Mouse (Mus musculus) embryonic facial prominence, embryonic 11.5 days (tissue): ENCODE results near the gene Rasa2. TPM values are rescaled to one million over a fixed set of nuclear protein-coding genes. Genes with fewer than 3 reads are reported as not detected.

Source experiments
- ATAC-seq: fragments of 200-750 bp; cut with Nextera tagmentation; replicated peaks from 2 replicates; pipeline ENCODE4 v1.8.0; 2017; ENCODE audit warnings: low read depth; ENCODE audit not compliant: insufficient number of reproducible peaks, low FRiP score, low TSS enrichment
- DNase-seq: peaks from one replicate; pipeline ENCODE4 v3.0.0-alpha.2; 2015; ENCODE audit warnings: low spot score
- H3K27ac ChIP-seq: fragments of 300-500 bp; sonication (generic); replicated peaks from 2 replicates; pipeline ENCODE4 v1.5.1; 2014; ENCODE audit warnings: mild to moderate bottlenecking, low read depth, low read length, control low read depth
- H3K27me3 ChIP-seq: fragments of 300-500 bp; sonication (generic); 2 replicates; pipeline ENCODE4 v1.6.1; 2014; ENCODE audit warnings: mild to moderate bottlenecking, low read length, moderate library complexity, mixed read lengths; ENCODE audit not compliant: control insufficient read depth, insufficient read depth
- H3K36me3 ChIP-seq: fragments of 300-500 bp; sonication (generic); replicated peaks from 2 replicates; pipeline ENCODE4 v1.6.1; 2014; ENCODE audit warnings: low read depth, mild to moderate bottlenecking, low read length, moderate library complexity, mixed read lengths; ENCODE audit not compliant: control insufficient read depth, insufficient read depth
- H3K4me1 ChIP-seq: fragments of 300-500 bp; sonication (generic); 2 replicates; pipeline ENCODE4 v1.6.1; 2014; ENCODE audit warnings: low read length, mixed read lengths; ENCODE audit not compliant: control insufficient read depth, insufficient read depth
- H3K4me2 ChIP-seq: fragments of 300-500 bp; sonication (generic); 2 replicates; pipeline ENCODE4 v1.6.1; 2014; ENCODE audit warnings: low read depth, mild to moderate bottlenecking, control low read depth, low read length, moderate library complexity
- H3K4me3 ChIP-seq: fragments of 300-500 bp; sonication (generic); 2 replicates; pipeline ENCODE4 v1.5.1; 2014; ENCODE audit warnings: low read depth, low read length, control low read depth
- H3K9ac ChIP-seq: fragments of 300-500 bp; sonication (generic); replicated peaks from 2 replicates; pipeline ENCODE4 v1.6.1; 2014; ENCODE audit warnings: mild to moderate bottlenecking, control low read depth, low read length
- H3K9me3 ChIP-seq: fragments of 300-500 bp; sonication (generic); replicated peaks from 2 replicates; pipeline ENCODE4 v1.6.1; 2016; ENCODE audit warnings: mild to moderate bottlenecking, low read length, inconsistent platforms, mixed read lengths; ENCODE audit not compliant: control insufficient read depth
- WGBS: fragments of 180-500 bp; shearing (Covaris S2); extraction: QIAGEN DNeasy Blood & Tissue Kit; methylation state at CpG from one replicate; pipeline ENCODE4 v1.1.7; 2014; 5-methylcytosine and 5-hydroxymethylcytosine counted together
- polyA plus RNA-seq: library from polyadenylated mRNA; unstranded; fragments of >200 nt; fragmentation: Nextera tagmentation; extraction: Ambion mirVana; gene quantifications from 2 replicates; pipeline ENCODE4 v1.2.1, GENCODE M21; 2014

Rasa2 gene
- polyA plus RNA-seq, 1 experiment from 2014 or later = 18.3 TPM

DNA sequence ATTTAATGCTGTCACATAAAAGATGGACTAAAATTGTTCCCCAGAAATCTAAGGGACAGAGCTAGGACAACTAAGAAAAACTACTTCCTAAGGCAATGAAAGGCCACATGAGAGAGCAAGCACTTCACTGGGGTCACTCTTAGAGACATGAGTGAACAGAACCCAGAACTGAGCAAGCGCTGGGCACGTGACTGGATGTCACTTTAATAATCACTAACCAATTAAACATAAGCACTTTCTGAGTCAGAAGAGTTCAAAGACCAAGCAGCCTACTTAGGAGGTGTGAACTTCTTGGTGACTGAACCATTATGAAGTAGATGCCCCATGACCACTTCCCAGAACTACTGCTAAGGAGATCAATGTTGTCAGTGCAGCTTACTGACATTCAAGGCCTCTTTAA is 20.6 kb downstream of the Rasa2 start:
- no peaks in the 10 kb centered on the region; the same call in 1 of the 2 replicates for H3K9me3 ChIP-seq
- ATAC-seq (no peak), DNase-seq (no peak)
- no peak overlapping the region for H3K4me2 ChIP-seq
- 90% methylated on average over 2 of the region's 2 CpGs for WGBS
- H3K27ac ChIP-seq = no peak overlapping the region
- H3K9ac ChIP-seq = no peak overlapping the region
- no peak overlapping the region for H3K4me3 ChIP-seq
- no peaks in the 10 kb centered on the region for H3K27me3 ChIP-seq
- no peaks in the 10 kb centered on the region for H3K4me1 ChIP-seq
- peaks cover 10% of the 10 kb centered on the region for H3K36me3 ChIP-seq

DNA sequence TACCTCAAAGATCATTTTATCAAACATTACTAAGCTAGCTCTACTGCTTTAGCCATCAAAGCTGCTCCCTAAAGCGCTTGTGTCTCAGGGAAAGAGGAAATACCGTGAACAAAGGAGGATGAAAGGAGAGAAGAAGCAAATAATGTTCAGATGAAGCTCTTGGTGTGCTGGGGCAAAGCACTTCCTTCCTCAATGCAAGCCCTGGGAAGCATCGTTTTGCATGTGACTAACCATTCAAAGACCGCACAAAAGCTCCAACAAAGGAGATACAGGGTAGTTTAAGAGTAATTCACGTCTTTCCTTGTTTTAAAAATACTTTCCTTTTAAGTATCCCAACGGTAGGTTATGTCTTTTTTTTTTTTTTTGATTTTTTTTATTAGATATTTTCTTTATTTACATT is 28.0 kb downstream of the Rasa2 start:
- no peaks in the 10 kb centered on the region for H3K4me1 ChIP-seq
- no peak overlapping the region for H3K4me3 ChIP-seq
- no peak overlapping the region for H3K9ac ChIP-seq
- no peak overlapping the region for H3K4me2 ChIP-seq
- ATAC-seq (no peak), DNase-seq (no peak)
- peaks cover 10% of the 10 kb centered on the region for H3K36me3 ChIP-seq
- 37% methylated on average over 6 of the region's 6 CpGs for WGBS
- no peaks in the 10 kb centered on the region; the same call in 1 of the 2 replicates for H3K9me3 ChIP-seq
- no peaks in the 10 kb centered on the region for H3K27me3 ChIP-seq
- no peak overlapping the region for H3K27ac ChIP-seq

- Histone ChIP-seq H3K36me3 (no peaks in the 10 kb centered on the region; the same call in 1 of the 2 replicates), H3K27ac (no peak overlapping the region), H3K4me2 (no peak overlapping the region), H3K4me1 (no peaks in the 10 kb centered on the region), H3K4me3 (no peak overlapping the region), H3K9ac (no peak overlapping the region), H3K9me3 (no peaks in the 10 kb centered on the region), H3K27me3 (no peaks in the 10 kb centered on the region)
- WGBS = 88% methylated on average over 1 of the region's 1 CpGs
- ATAC-seq (no peak), DNase-seq (peak; percentile 11)
Observed at GRCm38 (mm10) chr9:96597899-96598298, 33.5 kb downstream of the Rasa2 start.

- Histone ChIP-seq H3K4me1 (no peaks in the 10 kb centered on the region), H3K36me3 (no peaks in the 10 kb centered on the region; the same call in 1 of the 2 replicates), H3K9me3 (no peaks in the 10 kb centered on the region), H3K4me2 (no peak overlapping the region), H3K27me3 (no peaks in the 10 kb centered on the region), H3K4me3 (no peak overlapping the region), H3K27ac (no peak overlapping the region), H3K9ac (no peak overlapping the region)
- WGBS = 94% methylated on average over 11 of the region's 11 CpGs
- ATAC-seq = no peak
- no peak for DNase-seq
Observed at GRCm38 (mm10) chr9:96592670-96593600, 38.5 kb downstream of the Rasa2 start.

GRCm38 (mm10) chr9:96589346-96589745 is 42.1 kb downstream of the Rasa2 start:
- no peak for DNase-seq
- ATAC-seq = no peak
- H3K36me3 ChIP-seq = no peaks in the 10 kb centered on the region; the same call in 1 of the 2 replicates
- H3K27ac ChIP-seq = no peak overlapping the region
- H3K4me1 ChIP-seq = no peaks in the 10 kb centered on the region
- no peak overlapping the region for H3K4me3 ChIP-seq
- no peaks in the 10 kb centered on the region for H3K27me3 ChIP-seq
- 93% methylated on average over 5 of the region's 5 CpGs for WGBS
- H3K9ac ChIP-seq = no peak overlapping the region
- H3K9me3 ChIP-seq = no peaks in the 10 kb centered on the region
- H3K4me2 ChIP-seq = no peak overlapping the region

- no peaks in the 10 kb centered on the region for H3K9me3 ChIP-seq
- H3K36me3 ChIP-seq = no peaks in the 10 kb centered on the region
- ATAC-seq (no peak), DNase-seq (no peak)
- no peak overlapping the region for H3K27ac ChIP-seq
- H3K4me1 ChIP-seq = no peaks in the 10 kb centered on the region
- H3K9ac ChIP-seq = no peak overlapping the region
- WGBS = 99% methylated on average over 2 of the region's 2 CpGs
- no peak overlapping the region for H3K4me2 ChIP-seq
- H3K4me3 ChIP-seq = no peak overlapping the region
- no peaks in the 10 kb centered on the region for H3K27me3 ChIP-seq
Observed at GRCm38 (mm10) chr9:96583496-96583895, 47.9 kb downstream of the Rasa2 start.

- Histone ChIP-seq H3K9ac (no peak overlapping the region), H3K36me3 (no peaks in the 10 kb centered on the region), H3K27me3 (no peaks in the 10 kb centered on the region), H3K9me3 (no peaks in the 10 kb centered on the region), H3K4me3 (no peak overlapping the region), H3K27ac (no peak overlapping the region), H3K4me1 (no peaks in the 10 kb centered on the region), H3K4me2 (no peak overlapping the region)
- ATAC-seq (no peak), DNase-seq (no peak)
- 87% methylated on average over 2 of the region's 2 CpGs for WGBS
Observed at GRCm38 (mm10) chr9:96583076-96583475, 48.3 kb downstream of the Rasa2 start.

GRCm38 (mm10) chr9:96578190-96578589 is 53.2 kb downstream of the Rasa2 start:
- Histone ChIP-seq H3K27me3 (no peaks in the 10 kb centered on the region), H3K36me3 (no peaks in the 10 kb centered on the region), H3K9ac (no peak overlapping the region), H3K9me3 (no peaks in the 10 kb centered on the region), H3K27ac (no peak overlapping the region), H3K4me3 (no peak overlapping the region), H3K4me2 (no peak overlapping the region), H3K4me1 (no peaks in the 10 kb centered on the region)
- WGBS = 90% methylated on average over 4 of the region's 4 CpGs
- ATAC-seq = no peak
- no peak for DNase-seq
